Mouse (Mus musculus): ENCODE results near the gene Slc10a2.

- TF ChIP-seq POLR2A (IDR thresholded peaks at IDR 0.05; ENCODE audit: borderline replicate concordance, insufficient read depth, low read length) (no peak), CTCF (IDR thresholded peaks at IDR 0.05; ENCODE audit: borderline replicate concordance, insufficient read depth, low read depth, low read length) (no peak)
Observed at GRCm38 (mm10) chr8:5129322-5129829, 24.2 kb upstream of the Slc10a2 start.

All from cerebellum, adult 2 months (tissue).